Mouse (Mus musculus): ENCODE measurements around the gene Mecp2.
"Not testable (repeated sequence)": the region's sequence is repeated elsewhere in the genome, so short reads cannot be mapped to it uniquely, and the experiment has no call there.

The Mecp2 gene

GRCm38 (mm10) chrX:74135263-74135662, at the start of gene Mecp2:
Gene Mecp2 (minus strand): TSS chrX:74135363.
- in situ Hi-C loops (cut with MboI; ENCODE audit: unreplicated experiment in 2 of 2) = not testable (repeated sequence)

GRCm38 (mm10) chrX:74176959-74177358, 41.8 kb upstream of the Mecp2 start, which contains the start of gene Tktl1:
Gene Tktl1 (plus strand): TSS chrX:74177259.
- in situ Hi-C loops (cut with MboI; ENCODE audit: unreplicated experiment in 2 of 2) = no loop called here

GRCm38 (mm10) chrX:74167738-74168137, 32.6 kb upstream of the Mecp2 start, which contains the start of gene Tex28:
Gene Tex28 (minus strand): TSS chrX:74167838.
- in situ Hi-C loops (cut with MboI; ENCODE audit: unreplicated experiment in 2 of 2) = no loop called here

- in situ Hi-C loops (cut with MboI; ENCODE audit: unreplicated experiment in 2 of 2) = loop anchor here in 1 of 2 experiments (5.0 kb wide), 1 partner anchor 115 kb away; no protein-coding TSS in a partner anchor
Observed at GRCm38 (mm10) chrX:74127164-74127563, 8.0 kb downstream of the Mecp2 start, which contains the start of gene Opn1mw. Gene Opn1mw (plus strand): TSS chrX:74127464.

- in situ Hi-C loops (cut with MboI; ENCODE audit: unreplicated experiment in 2 of 2) = loop anchor here (5.0 kb wide), 2 partner anchors 117 to 287 kb away; no protein-coding TSS in a partner anchor
Observed at GRCm38 (mm10) chrX:74124975-74125374, 10.2 kb downstream of the Mecp2 start.

- in situ Hi-C loops (cut with MboI; ENCODE audit: unreplicated experiment in 2 of 2) = loop anchor here (5.0 to 10.0 kb wide), 2 partner anchors 151 to 297 kb away; partner anchors contain the start of gene Hcfc1 (in 1 of the 2)
Observed at GRCm38 (mm10) chrX:74115511-74115910, 19.7 kb downstream of the Mecp2 start.

- in situ Hi-C loops (cut with MboI; ENCODE audit: unreplicated experiment in 2 of 2) = loop anchor here in 1 of 2 experiments (10.0 kb wide), 1 partner anchor 149 kb away; the partner anchor contains the start of gene Hcfc1
Observed at GRCm38 (mm10) chrX:74114036-74114435, 21.1 kb downstream of the Mecp2 start.

- in situ Hi-C loops (cut with MboI; ENCODE audit: unreplicated experiment in 2 of 2) = no loop called here
Observed at GRCm38 (mm10) chrX:74108747-74109146, 26.4 kb downstream of the Mecp2 start.

- in situ Hi-C loops (cut with MboI; ENCODE audit: unreplicated experiment in 2 of 2) = no loop called here
Observed at GRCm38 (mm10) chrX:74105916-74106315, 29.2 kb downstream of the Mecp2 start.

GRCm38 (mm10) chrX:74103457-74104188, 31.5 kb downstream of the Mecp2 start:
- in situ Hi-C loops (cut with MboI; ENCODE audit: unreplicated experiment in 2 of 2) = no loop called here

- in situ Hi-C loops (cut with MboI; ENCODE audit: unreplicated experiment in 2 of 2) = no loop called here
Observed at GRCm38 (mm10) chrX:74095130-74095529, 40.0 kb downstream of the Mecp2 start.

- in situ Hi-C loops (cut with MboI; ENCODE audit: unreplicated experiment in 2 of 2) = no loop called here
Observed at GRCm38 (mm10) chrX:74085601-74086038, 49.5 kb downstream of the Mecp2 start.

- in situ Hi-C loops (cut with MboI; ENCODE audit: unreplicated experiment in 2 of 2) = no loop called here
Observed at GRCm38 (mm10) chrX:74084946-74085498, 50.1 kb downstream of the Mecp2 start.

GRCm38 (mm10) chrX:74084276-74084837, 50.8 kb downstream of the Mecp2 start:
- in situ Hi-C loops (cut with MboI; ENCODE audit: unreplicated experiment in 2 of 2) = no loop called here

- in situ Hi-C loops (cut with MboI; ENCODE audit: unreplicated experiment in 2 of 2) = no loop called here
Observed at GRCm38 (mm10) chrX:74070794-74071193, 64.4 kb downstream of the Mecp2 start.

GRCm38 (mm10) chrX:74067891-74068290, 67.3 kb downstream of the Mecp2 start:
- in situ Hi-C loops (cut with MboI; ENCODE audit: unreplicated experiment in 2 of 2) = no loop called here

GRCm38 (mm10) chrX:74045107-74045506, 90.1 kb downstream of the Mecp2 start:
- in situ Hi-C loops (cut with MboI; ENCODE audit: unreplicated experiment in 2 of 2) = no loop called here

GRCm38 (mm10) chrX:74037702-74038375, 97.3 kb downstream of the Mecp2 start:
- in situ Hi-C loops (cut with MboI; ENCODE audit: unreplicated experiment in 2 of 2) = no loop called here

- in situ Hi-C loops (cut with MboI; ENCODE audit: unreplicated experiment in 2 of 2) = loop anchor here (10.0 kb wide), 3 partner anchors 65 to 385 kb away; partner anchors contain the start of genes Flna (in 2 of the 2) and Hcfc1 (in 1 of the 2)
Observed at GRCm38 (mm10) chrX:74030000-74030399, 105.2 kb downstream of the Mecp2 start.
